Mouse (Mus musculus) A20 (cell line): Measurements from ENCODE around the gene Gm29797.

Experiments
- DNase-seq: peaks from one replicate; pipeline ENCODE4 v3.0.0-alpha.2; 2011; ENCODE audit warnings: low read depth, low spot score

The Gm29797 gene

GRCm38 (mm10) chr2:181673501-181673900, 16.7 kb downstream of the Gm29797 start:
- no peak for DNase-seq

GRCm38 (mm10) chr2:181674934-181675333, 18.1 kb downstream of the Gm29797 start:
- DNase-seq, result no peak

- DNase-seq, result no peak
These were observed 18.6 kb downstream of the Gm29797 start for GRCm38 (mm10) chr2:181675454-181675853.

GRCm38 (mm10) chr2:181676424-181676823, 19.6 kb downstream of the Gm29797 start:
- no peak for DNase-seq

- DNase-seq, result no peak
These were observed 20.4 kb downstream of the Gm29797 start for GRCm38 (mm10) chr2:181677096-181677754.

- DNase-seq, result no peak
These were observed 20.9 kb downstream of the Gm29797 start for GRCm38 (mm10) chr2:181677755-181678098.

- peak; percentile 90 for DNase-seq
These were observed 21.9 kb downstream of the Gm29797 start for GRCm38 (mm10) chr2:181678780-181679179.

GRCm38 (mm10) chr2:181679951-181680715, 23.3 kb downstream of the Gm29797 start, which contains the start of gene Tcea2:
Gene Tcea2 (plus strand): TSS chr2:181680310.
- DNase-seq, result peak; percentile 93

GRCm38 (mm10) chr2:181680716-181681117, 23.9 kb downstream of the Gm29797 start:
- peak; percentile 59 for DNase-seq

- no peak for DNase-seq
These were observed 25.1 kb downstream of the Gm29797 start for GRCm38 (mm10) chr2:181681978-181682377.

- no peak for DNase-seq
These were observed 26.5 kb downstream of the Gm29797 start for GRCm38 (mm10) chr2:181683381-181683780.

GRCm38 (mm10) chr2:181684713-181685112, 27.9 kb downstream of the Gm29797 start:
- DNase-seq, result peak; percentile 51

- DNase-seq, result no peak
These were observed 28.9 kb downstream of the Gm29797 start for GRCm38 (mm10) chr2:181685686-181686085.

GRCm38 (mm10) chr2:181687586-181687985, 30.8 kb downstream of the Gm29797 start:
- DNase-seq, result no peak

GRCm38 (mm10) chr2:181689466-181690160, 32.8 kb downstream of the Gm29797 start:
- no peak for DNase-seq

- no peak for DNase-seq
These were observed 34.2 kb downstream of the Gm29797 start for GRCm38 (mm10) chr2:181691083-181691482.

- no peak for DNase-seq
These were observed 34.7 kb downstream of the Gm29797 start for GRCm38 (mm10) chr2:181691571-181691970.

- DNase-seq, result no peak
These were observed 35.5 kb downstream of the Gm29797 start for GRCm38 (mm10) chr2:181692304-181692703.

- DNase-seq, result peak; percentile 96
These were observed 36.8 kb downstream of the Gm29797 start, which contains the start of gene Rgs19 for GRCm38 (mm10) chr2:181693339-181694280. Gene Rgs19 (minus strand): TSS chr2:181693977.

GRCm38 (mm10) chr2:181694581-181694980, 37.7 kb downstream of the Gm29797 start:
- no peak for DNase-seq

GRCm38 (mm10) chr2:181695776-181696175, 38.9 kb downstream of the Gm29797 start:
- no peak for DNase-seq
